Mouse (Mus musculus): ENCODE results near the gene Cox10.
"Not testable (repeated sequence)": the region's sequence is repeated elsewhere in the genome, so short reads cannot be mapped to it uniquely, and the experiment has no call there.

Cox10 gene

GRCm38 (mm10) chr11:64078956-64079726 is at the start of gene Cox10:
Cox10 (minus strand) TSS chr11:64079468.
- in situ Hi-C loops (cut with MboI, MseI), result no loop called here

GRCm38 (mm10) chr11:64128016-64128415 is 48.7 kb upstream of the Cox10 start:
- in situ Hi-C loops (cut with MboI, MseI), result no loop called here

- in situ Hi-C loops (cut with MboI, MseI), result no loop called here
Measured at GRCm38 (mm10) chr11:64125471-64125870, 46.2 kb upstream of the Cox10 start.

GRCm38 (mm10) chr11:64123174-64123573 is 43.9 kb upstream of the Cox10 start:
- in situ Hi-C loops (cut with MboI, MseI), result not testable (repeated sequence)

- in situ Hi-C loops (cut with MboI, MseI), result no loop called here
Measured at GRCm38 (mm10) chr11:64116711-64117110, 37.4 kb upstream of the Cox10 start.

GRCm38 (mm10) chr11:64115822-64116221 is 36.6 kb upstream of the Cox10 start:
- in situ Hi-C loops (cut with MboI, MseI), result no loop called here

GRCm38 (mm10) chr11:64115101-64115500 is 35.8 kb upstream of the Cox10 start:
- in situ Hi-C loops (cut with MboI, MseI), result no loop called here

GRCm38 (mm10) chr11:64100060-64100459 is 20.8 kb upstream of the Cox10 start:
- in situ Hi-C loops (cut with MboI, MseI), result loop anchor here (5.0 kb wide), 1 partner anchor 52 kb away; no protein-coding TSS in a partner anchor

GRCm38 (mm10) chr11:64093058-64093457 is 13.8 kb upstream of the Cox10 start:
- in situ Hi-C loops (cut with MboI, MseI), result no loop called here

- in situ Hi-C loops (cut with MboI, MseI), result no loop called here
Measured at GRCm38 (mm10) chr11:64091150-64091549, 11.9 kb upstream of the Cox10 start.

GRCm38 (mm10) chr11:64089682-64090081 is 10.4 kb upstream of the Cox10 start:
- in situ Hi-C loops (cut with MboI, MseI), result no loop called here

- in situ Hi-C loops (cut with MboI, MseI), result no loop called here
Measured at GRCm38 (mm10) chr11:64085888-64086287, 6.6 kb upstream of the Cox10 start.

- in situ Hi-C loops (cut with MboI, MseI), result no loop called here
Measured at GRCm38 (mm10) chr11:64079727-64080081, 436 bp upstream of the Cox10 start.

GRCm38 (mm10) chr11:64076212-64076611 is 3.1 kb downstream of the Cox10 start:
- in situ Hi-C loops (cut with MboI, MseI), result no loop called here

- in situ Hi-C loops (cut with MboI, MseI), result no loop called here
Measured at GRCm38 (mm10) chr11:64073379-64073778, 5.9 kb downstream of the Cox10 start.

- in situ Hi-C loops (cut with MboI, MseI), result no loop called here
Measured at GRCm38 (mm10) chr11:64071536-64071935, 7.7 kb downstream of the Cox10 start.

GRCm38 (mm10) chr11:64066001-64066400 is 13.3 kb downstream of the Cox10 start:
- in situ Hi-C loops (cut with MboI, MseI), result no loop called here

GRCm38 (mm10) chr11:64063130-64063529 is 16.1 kb downstream of the Cox10 start:
- in situ Hi-C loops (cut with MboI, MseI), result no loop called here

- in situ Hi-C loops (cut with MboI, MseI), result no loop called here
Measured at GRCm38 (mm10) chr11:64062226-64062625, 17.0 kb downstream of the Cox10 start.

- in situ Hi-C loops (cut with MboI, MseI), result no loop called here
Measured at GRCm38 (mm10) chr11:64059305-64059704, 20.0 kb downstream of the Cox10 start.

- in situ Hi-C loops (cut with MboI, MseI), result no loop called here
Measured at GRCm38 (mm10) chr11:64058474-64058873, 20.8 kb downstream of the Cox10 start.

- in situ Hi-C loops (cut with MboI, MseI), result no loop called here
Measured at GRCm38 (mm10) chr11:64053371-64053770, 25.9 kb downstream of the Cox10 start.

GRCm38 (mm10) chr11:64051195-64051968 is 27.9 kb downstream of the Cox10 start:
- in situ Hi-C loops (cut with MboI, MseI), result no loop called here

All from T-helper 2 cell (primary cell).